Mouse (Mus musculus) intestine, postnatal 0 days (tissue): ENCODE data around the gene Als2cr12. TPM values are rescaled to one million over a fixed set of nuclear protein-coding genes. Genes with fewer than 3 reads are reported as not detected.
A peak's percentile ranks its signal among the peaks of the same experiment; 100 is the strongest.
"Not testable (repeated sequence)": the region's sequence is repeated elsewhere in the genome, so short reads cannot be mapped to it uniquely, and the experiment has no call there.

Source experiments
- ATAC-seq: fragments of 200-750 bp; cut with Nextera tagmentation; 2 replicates; pipeline ENCODE4 v1.8.0; 2017; ENCODE audit warnings: mild to moderate bottlenecking, moderate TSS enrichment, moderate library complexity
- H3K27ac ChIP-seq: fragments of 300-500 bp; sonication (generic); 2 replicates; pipeline ENCODE4 v1.5.1; 2014; ENCODE audit warnings: mild to moderate bottlenecking, low read depth, low read length, moderate library complexity
- H3K27me3 ChIP-seq: fragments of 300-500 bp; sonication (generic); replicated peaks from 2 replicates; pipeline ENCODE4 v1.6.1; 2014; ENCODE audit warnings: low read length, mixed read lengths; ENCODE audit not compliant: control insufficient read depth, insufficient read depth
- H3K36me3 ChIP-seq: fragments of 300-500 bp; sonication (generic); 2 replicates; pipeline ENCODE4 v1.6.1; 2014; ENCODE audit warnings: mild to moderate bottlenecking, moderate library complexity; ENCODE audit not compliant: control insufficient read depth, insufficient read depth
- H3K4me1 ChIP-seq: fragments of 300-500 bp; sonication (generic); replicated peaks from 2 replicates; pipeline ENCODE4 v1.6.1; 2014; ENCODE audit warnings: antibody characterized with exemption, low read length, mixed read lengths; ENCODE audit not compliant: control insufficient read depth, insufficient read depth
- H3K4me2 ChIP-seq: fragments of 300-500 bp; sonication (generic); replicated peaks from 2 replicates; pipeline ENCODE4 v1.6.1; 2014; ENCODE audit warnings: low read depth, mild to moderate bottlenecking, moderate library complexity
- H3K4me3 ChIP-seq: fragments of 300-500 bp; sonication (generic); 2 replicates; pipeline ENCODE4 v1.5.1; 2014; ENCODE audit warnings: low read depth, low read length
- H3K9ac ChIP-seq: fragments of 300-500 bp; sonication (generic); 2 replicates; pipeline ENCODE4 v1.6.1; 2014; ENCODE audit warnings: mild to moderate bottlenecking, low read depth, low read length
- H3K9me3 ChIP-seq: fragments of 300-500 bp; sonication (generic); 2 replicates; pipeline ENCODE4 v1.6.1; 2016; ENCODE audit warnings: mixed run types; ENCODE audit not compliant: control insufficient read depth
- CTCF ChIP-seq: sonication (generic); IDR thresholded peaks from 2 replicates; pipeline ENCODE4 v1.5.1; 2016; ENCODE audit warnings: low read depth, mild to moderate bottlenecking, control low read depth, antibody characterized with exemption, moderate library complexity
- WGBS: fragments of 180-500 bp; shearing (Covaris S2); extraction: QIAGEN DNeasy Blood & Tissue Kit; methylation state at CpG from one replicate; pipeline ENCODE4 v1.1.7; 2014; 5-methylcytosine and 5-hydroxymethylcytosine counted together
- polyA plus RNA-seq: library from polyadenylated mRNA; unstranded; fragments of >200 nt; fragmentation: Nextera tagmentation; extraction: Ambion mirVana; gene quantifications from 2 replicates; pipeline ENCODE4 v1.2.1, GENCODE M21; 2015

Gene Als2cr12
- polyA plus RNA-seq, 1 experiment from 2014 or later: 10.6 TPM

- H3K4me3 ChIP-seq: no peak overlapping the region
- H3K36me3 ChIP-seq: no peaks in the 10 kb centered on the region
- no peaks in the 10 kb centered on the region for H3K4me1 ChIP-seq
- H3K9me3 ChIP-seq: no peaks in the 10 kb centered on the region
- WGBS: 83% methylated on average over 1 of the region's 1 CpGs
- no peak overlapping the region for H3K27ac ChIP-seq
- no peaks in the 10 kb centered on the region for H3K27me3 ChIP-seq
- H3K4me2 ChIP-seq: no peak overlapping the region
- TF ChIP-seq CTCF: peak; percentile 74
- H3K9ac ChIP-seq: no peak overlapping the region
- no peak for ATAC-seq
Observed at GRCm38 (mm10) chr1:58677575-58677974, 18.2 kb downstream of the Als2cr12 start.

DNA sequence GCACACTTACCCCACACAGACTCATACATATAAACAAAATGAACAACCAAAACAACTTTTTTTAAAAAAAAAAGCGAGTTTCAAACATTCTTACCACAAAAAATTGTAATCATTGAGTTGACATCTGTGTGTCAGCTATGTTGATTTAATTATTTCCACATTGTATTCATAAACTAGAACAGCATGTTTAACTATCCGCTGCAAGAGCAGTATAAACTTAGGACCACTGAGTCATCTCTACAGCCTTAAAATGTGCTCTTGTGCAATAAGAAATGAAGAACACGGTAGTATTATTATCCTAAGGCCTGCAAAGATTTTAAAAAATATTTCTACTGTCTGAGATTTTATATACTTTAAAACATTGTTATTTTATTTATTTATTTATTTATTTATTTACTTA is 20.8 kb downstream of the Als2cr12 start:
- no peak overlapping the region for H3K9ac ChIP-seq
- H3K4me3 ChIP-seq: no peak overlapping the region
- H3K27me3 ChIP-seq: no peaks in the 10 kb centered on the region
- ATAC-seq: no peak
- H3K27ac ChIP-seq: no peak overlapping the region
- H3K36me3 ChIP-seq: no peaks in the 10 kb centered on the region
- H3K4me1 ChIP-seq: no peaks in the 10 kb centered on the region
- WGBS: 86% methylated on average over 3 of the region's 3 CpGs
- H3K9me3 ChIP-seq: no peaks in the 10 kb centered on the region
- no peak overlapping the region for H3K4me2 ChIP-seq
- no peak for TF ChIP-seq CTCF

GRCm38 (mm10) chr1:58672116-58672515 is 23.7 kb downstream of the Als2cr12 start:
- H3K4me2 ChIP-seq: no peak overlapping the region
- H3K9me3 ChIP-seq: no peaks in the 10 kb centered on the region
- WGBS: 74% methylated on average over 2 of the region's 2 CpGs
- no peaks in the 10 kb centered on the region for H3K4me1 ChIP-seq
- H3K27ac ChIP-seq: no peak overlapping the region
- H3K36me3 ChIP-seq: no peaks in the 10 kb centered on the region
- H3K4me3 ChIP-seq: no peak overlapping the region
- no peak for TF ChIP-seq CTCF
- no peak overlapping the region for H3K9ac ChIP-seq
- no peaks in the 10 kb centered on the region for H3K27me3 ChIP-seq
- ATAC-seq: no peak

- ATAC-seq, H3K36me3 ChIP-seq, H3K27ac ChIP-seq, H3K9me3 ChIP-seq, H3K4me1 ChIP-seq, H3K9ac ChIP-seq, H3K4me2 ChIP-seq, H3K4me3 ChIP-seq, H3K27me3 ChIP-seq: not testable (repeated sequence)
- 70% methylated on average over 3 of the region's 3 CpGs for WGBS
Observed at GRCm38 (mm10) chr1:58669635-58670034, 26.2 kb downstream of the Als2cr12 start.

DNA sequence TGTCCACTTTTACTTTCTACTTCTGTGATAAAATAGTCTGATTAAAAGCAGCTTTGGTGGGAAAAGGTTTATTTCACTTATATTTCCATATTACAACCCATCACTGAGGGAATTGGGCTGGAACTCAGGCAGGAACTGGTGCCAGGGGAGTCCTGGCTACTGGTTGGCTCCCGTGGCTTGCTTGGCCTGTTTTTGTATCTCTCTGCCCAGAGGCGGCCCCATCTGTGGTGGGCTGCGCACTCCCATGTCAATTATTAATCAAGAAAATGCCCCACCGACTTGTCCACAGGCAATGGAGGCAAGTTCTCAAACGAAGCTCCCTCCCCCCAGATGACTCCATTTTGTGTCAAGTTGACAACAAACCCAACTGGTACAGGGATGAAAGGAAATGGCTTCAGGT is 27.6 kb downstream of the Als2cr12 start:
- Histone ChIP-seq H3K9ac (no peak overlapping the region), H3K4me3 (no peak overlapping the region), H3K9me3 (no peaks in the 10 kb centered on the region), H3K4me1 (no peaks in the 10 kb centered on the region), H3K27me3 (no peaks in the 10 kb centered on the region), H3K4me2 (no peak overlapping the region), H3K27ac (no peak overlapping the region), H3K36me3 (no peaks in the 10 kb centered on the region; the same call in 1 of the 2 replicates)
- WGBS: 81% methylated on average over 5 of the region's 5 CpGs
- no peak for ATAC-seq
- TF ChIP-seq CTCF: no peak

GRCm38 (mm10) chr1:58663365-58663764 is 32.4 kb downstream of the Als2cr12 start:
- H3K4me3 ChIP-seq, H3K4me1 ChIP-seq, H3K27me3 ChIP-seq, H3K36me3 ChIP-seq, ATAC-seq, H3K9ac ChIP-seq, H3K27ac ChIP-seq, H3K4me2 ChIP-seq, H3K9me3 ChIP-seq: not testable (repeated sequence)
- WGBS: 65% methylated on average over 3 of the region's 3 CpGs

- H3K36me3 ChIP-seq, H3K9me3 ChIP-seq, H3K4me1 ChIP-seq, H3K4me3 ChIP-seq, H3K9ac ChIP-seq, ATAC-seq, H3K27me3 ChIP-seq, H3K4me2 ChIP-seq, H3K27ac ChIP-seq: not testable (repeated sequence)
- 95% methylated on average over 5 of the region's 5 CpGs for WGBS
Observed at GRCm38 (mm10) chr1:58662671-58663070, 33.1 kb downstream of the Als2cr12 start.
